Mouse (Mus musculus) 416B (cell line): ENCODE results near the gene Gatb.
A peak's percentile ranks its signal among the peaks of the same experiment; 100 is the strongest.

Experiments
- DNase-seq: peaks from one replicate; pipeline ENCODE4 v3.0.0; 2011; ENCODE audit warnings: low read depth

Gene Gatb

DNA sequence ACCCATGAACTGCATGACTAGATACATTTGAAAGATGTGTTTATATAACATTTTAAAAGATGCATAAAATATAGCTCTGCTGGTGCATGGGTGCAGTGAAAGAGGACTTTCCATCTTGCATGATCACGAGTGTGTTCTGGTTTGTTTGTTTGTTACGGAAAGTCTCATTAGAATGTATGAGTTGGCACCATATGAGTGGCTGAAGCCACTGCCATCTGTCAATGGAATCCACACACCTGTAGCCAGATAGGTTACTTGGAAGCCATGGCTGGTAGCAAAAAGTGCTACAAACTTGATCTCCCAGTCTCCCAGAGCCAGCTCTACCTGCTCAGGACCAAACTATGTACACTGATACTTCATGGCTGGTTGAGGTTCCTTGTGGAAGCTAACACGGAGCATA, 81.6 kb downstream of the Gatb start:
- DNase-seq = no peak

DNA sequence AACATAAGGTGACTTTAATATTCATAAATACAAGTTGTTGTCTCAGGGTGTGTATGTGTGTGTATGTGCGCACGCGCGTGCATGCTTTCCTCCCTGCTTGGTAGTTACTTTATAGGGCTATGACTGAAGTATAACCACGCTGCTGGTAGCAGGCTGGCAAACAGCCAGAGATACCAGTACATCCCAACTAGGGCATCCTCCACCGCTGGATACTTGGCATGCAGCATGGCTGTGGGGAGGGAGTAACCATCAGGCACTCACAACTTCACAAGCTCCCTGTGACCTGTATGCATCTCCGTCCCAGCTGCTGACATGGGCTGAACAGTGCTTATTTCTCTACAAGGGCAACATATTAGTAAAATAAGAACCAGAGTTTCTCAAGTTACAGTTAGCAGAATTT, 85.8 kb downstream of the Gatb start:
- no peak for DNase-seq

DNA sequence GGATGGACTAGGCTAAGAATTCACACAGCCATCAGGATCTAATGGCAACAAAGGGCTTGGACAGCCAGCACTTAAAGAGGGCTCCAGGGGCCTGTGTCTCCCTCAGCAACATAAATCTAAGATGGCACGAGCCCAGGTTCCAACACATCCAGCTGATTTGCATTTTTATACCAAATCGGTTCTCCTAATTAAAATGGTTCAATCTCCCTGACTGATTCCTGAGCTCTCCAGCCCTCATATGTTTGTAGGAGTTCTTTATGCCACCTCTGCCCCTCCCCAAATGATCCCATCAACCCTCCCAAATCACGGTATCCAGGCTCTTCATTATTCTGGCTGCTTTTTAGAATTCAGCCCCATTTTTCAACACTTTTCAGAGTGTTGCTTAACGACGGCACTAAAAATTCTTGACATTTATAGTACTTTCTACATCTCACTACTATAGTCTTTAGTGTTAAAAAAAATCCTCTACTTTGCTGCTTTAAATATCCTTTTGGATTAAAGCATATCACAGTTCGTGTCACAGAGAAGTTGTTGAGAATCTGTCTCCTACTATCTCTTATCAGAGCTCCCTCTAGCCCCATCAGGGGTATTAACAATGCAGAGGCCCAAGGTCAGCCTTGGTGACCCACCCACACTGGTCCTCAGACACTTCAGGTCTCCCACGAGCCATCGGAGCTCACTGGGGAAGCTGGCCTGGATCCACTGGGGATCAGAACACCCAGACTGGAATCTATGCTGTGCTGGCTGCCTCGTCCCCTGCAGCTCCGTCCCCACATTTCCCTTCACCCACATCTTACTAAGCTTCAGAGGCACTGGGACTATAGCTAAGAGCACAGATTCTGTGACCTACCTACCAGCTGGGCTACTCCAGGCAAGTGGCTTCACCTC, 88.3 kb downstream of the Gatb start:
- no peak for DNase-seq

DNA sequence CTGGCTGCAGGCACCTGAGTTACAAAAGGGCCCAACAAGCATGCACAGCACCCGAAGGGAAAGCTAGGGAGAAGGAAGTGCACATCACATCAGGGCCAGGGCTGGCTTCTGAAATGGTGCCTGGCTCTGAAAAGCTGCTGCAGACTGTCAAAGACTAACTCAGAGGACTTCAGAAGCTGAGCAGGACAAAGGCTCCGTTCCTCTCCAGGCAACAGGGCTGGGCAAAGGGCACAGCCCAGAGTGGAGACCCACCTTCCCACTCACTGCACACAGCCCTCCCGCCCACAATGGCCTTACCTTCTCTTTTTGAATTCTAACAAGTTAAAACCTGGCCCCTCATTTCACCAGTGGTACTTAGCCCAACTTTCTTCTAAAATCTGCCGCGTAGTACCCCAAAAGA, 89.9 kb downstream of the Gatb start:
- DNase-seq = no peak

DNA sequence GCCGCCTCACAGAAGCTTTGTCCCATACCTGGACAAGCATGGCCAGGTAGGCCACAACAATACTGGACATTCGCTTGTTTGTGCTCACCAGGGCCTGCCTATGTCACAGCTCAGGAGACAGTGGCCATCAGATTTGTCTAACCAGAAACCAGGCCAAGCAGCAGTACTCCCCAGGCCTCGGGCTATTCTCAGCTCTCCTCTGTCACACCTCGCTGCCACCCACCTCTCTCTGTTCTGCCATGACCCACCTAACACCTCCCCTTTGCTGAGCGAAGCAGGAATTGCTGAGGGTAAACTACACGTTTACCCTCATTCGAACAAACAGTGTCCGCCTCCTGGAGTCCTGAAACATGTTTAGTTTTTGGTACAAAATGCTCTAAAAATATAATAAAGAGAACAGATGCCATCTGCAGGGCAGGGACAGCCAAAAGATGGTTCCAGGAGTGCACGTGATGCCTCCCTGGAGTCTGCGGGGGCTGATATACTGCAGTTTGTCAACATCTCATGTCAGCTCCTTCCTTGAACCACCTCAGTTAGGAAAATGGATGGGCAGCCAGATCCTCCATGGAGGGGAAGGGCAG, 90.8 kb downstream of the Gatb start:
- no peak for DNase-seq

DNA sequence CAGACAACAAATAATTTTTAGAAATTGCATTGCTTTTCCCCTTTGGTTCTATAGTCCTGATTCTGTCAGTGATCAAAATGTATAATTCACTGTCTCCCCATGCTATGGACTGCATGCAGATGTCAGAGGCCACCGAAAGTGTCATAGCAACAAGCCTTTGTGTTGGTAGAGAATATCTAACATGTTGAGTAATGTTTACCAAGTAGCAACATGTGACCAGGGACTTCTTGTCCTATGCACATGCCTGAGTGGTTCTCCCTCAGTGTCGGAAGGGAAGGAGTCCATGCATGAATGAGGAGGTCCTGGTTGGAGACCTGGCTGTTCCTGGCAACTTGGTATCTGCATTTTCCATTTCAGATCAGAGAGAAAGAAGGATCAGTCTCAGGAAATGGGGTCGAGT, 92.2 kb downstream of the Gatb start:
- no peak for DNase-seq

DNA sequence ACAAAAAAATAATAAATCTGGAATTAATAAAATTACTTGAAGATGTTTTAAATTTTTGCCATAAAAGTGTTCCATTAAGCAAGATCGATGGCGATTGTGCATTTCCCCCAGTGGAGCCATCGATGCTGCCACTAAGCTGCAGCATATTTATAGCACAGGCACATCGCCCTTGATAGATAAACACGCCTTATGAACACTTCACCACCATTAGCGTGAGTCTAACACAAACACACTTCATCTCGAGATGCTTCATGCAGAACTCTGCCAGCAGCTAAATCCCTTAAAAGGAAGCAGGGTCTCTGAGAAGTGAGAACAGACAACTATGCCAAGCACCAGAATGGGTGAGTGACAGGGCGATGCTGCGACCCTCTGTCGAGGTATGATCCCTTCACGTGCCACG, 92.8 kb downstream of the Gatb start:
- no peak for DNase-seq

DNA sequence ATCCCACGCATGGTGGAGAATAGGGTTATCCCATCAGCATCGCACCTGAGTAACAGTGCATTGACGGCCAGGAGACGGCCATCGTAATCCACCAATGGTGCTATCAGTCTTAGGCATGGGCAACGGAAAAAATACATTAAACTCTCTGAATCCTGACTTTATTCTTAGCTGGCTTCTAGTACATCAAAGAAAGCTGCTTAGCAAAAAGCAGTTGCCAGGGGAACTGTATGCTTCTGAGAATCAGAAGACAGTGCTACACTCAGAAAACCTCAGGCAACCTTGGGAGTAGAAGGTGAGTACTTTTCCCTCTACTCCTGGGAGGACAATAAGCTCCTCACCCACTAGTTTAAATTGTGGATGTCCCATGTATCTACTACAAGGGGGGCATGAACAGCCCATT, 93.8 kb downstream of the Gatb start:
- DNase-seq = no peak

DNA sequence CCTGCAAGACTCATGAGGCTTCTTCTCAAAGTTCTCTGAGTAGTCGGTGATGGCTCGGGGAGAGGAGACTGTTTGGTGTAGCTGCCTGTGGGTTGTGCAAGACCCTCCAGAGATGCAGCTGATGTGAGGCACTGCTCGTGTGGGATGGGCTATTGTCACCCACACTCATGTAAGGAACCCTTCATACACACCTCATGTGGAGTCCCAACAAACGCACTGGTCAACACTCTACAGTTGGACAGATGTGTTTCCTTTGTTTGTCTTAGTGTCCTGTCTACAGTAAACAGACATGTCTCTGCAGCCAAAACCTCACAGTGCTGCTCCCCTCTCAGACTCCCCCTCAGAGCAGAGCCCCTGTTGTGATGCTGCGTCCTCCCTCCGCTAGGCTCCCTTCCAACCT, 95.9 kb downstream of the Gatb start:
- no peak for DNase-seq

DNA sequence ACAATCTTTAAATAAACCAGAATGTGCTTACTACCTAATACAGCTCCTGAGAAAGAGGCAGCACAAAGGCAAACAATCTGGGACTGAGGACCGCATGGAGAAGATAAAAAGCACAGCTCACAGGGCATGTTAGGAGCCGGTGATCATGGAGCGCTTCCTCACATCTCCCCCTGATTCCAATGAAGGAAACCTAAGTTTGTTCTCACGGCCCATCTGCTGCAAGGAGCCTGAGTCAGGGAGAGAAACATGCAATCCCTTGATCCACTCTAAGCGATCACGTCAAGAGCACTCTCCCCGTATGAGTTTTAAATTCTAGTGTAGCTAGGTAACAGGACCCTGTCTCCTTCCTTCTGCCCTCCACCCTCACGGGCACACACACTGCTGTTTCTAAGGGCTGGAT, 103.2 kb downstream of the Gatb start:
- DNase-seq = no peak

DNA sequence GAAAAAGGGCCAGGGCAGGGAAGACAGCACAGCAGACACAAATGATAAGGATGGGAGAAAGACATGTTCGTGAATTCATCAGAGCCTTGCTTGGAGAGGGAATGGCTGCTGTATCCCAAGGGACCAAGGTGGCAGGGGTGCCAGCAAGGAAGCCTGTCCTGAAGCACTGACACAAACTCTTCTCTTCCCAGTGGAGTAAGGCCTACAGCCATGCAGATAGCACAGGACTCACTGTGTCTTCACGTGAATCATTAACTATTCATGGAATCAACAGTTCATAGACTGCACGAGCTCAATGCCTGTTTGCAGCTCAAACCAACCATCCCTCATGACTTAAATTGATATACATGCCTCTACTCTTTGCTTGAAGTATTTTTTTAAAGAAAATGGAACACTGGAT, 104.0 kb downstream of the Gatb start:
- DNase-seq = no peak

DNA sequence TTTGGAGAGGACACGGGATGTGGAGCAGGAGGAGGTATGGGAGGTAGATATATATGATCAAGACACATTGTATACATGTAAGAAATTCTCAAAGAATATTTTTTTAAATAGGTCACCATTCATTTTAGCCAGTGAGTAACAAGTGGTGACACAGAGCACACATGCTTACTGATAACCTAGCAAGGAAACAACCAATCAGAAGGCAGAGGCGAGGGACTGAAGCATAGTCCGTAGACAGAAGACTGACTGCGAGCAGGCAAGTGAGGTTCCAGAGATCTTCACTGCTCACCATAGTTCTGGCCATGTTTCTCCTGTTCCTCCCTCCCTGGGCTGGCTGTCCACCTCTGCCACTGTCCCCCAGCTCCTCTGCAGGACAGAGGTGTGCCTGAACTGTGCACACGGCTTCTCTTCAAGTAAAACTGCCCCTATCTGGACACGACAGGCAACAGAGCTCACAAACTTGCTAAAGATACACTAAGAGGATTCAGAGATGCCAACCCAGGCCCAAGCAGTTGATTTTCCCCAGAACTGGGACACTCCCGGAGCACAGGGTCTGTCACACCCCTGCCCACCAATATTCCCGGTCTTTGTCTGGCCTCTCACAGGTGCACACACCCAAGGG, 105.5 kb downstream of the Gatb start:
- no peak for DNase-seq

DNA sequence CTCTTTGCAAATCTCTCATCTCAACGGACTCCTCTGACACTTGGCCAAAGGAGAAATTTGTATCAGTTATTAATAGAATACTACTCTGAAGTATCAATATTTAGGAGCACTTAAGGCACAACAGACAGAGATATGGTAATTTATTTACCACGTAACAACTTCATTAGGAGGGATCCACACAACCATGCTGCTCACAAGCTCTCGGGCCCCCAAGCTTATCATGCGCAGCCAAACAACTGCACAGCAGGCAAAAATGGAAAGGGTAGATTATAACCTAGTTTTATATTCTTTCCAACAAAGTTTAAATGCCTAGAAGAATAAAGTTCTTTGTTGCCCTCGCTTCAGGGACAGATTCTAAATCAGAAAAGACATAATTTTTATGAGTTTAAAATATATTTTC, 106.0 kb downstream of the Gatb start:
- DNase-seq = no peak

DNA sequence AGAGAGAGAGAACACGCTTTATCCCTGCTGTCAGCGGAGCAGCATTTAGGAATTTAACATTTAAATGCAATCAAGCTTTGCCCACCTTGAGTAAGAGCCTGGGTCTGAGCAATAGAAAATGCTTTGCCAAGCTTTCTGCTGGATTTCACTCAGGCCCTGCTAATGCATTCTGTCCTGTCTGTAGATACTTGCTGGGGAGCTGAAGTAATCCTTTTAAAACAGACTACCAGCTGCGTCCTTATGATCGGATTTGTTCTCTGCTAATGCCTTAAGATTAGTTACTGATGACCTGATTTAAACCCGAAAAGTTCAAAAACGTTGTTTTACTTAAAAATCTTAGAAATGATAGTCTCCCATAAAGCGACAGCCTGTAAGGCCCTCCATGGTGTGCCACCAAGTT, 107.2 kb downstream of the Gatb start:
- DNase-seq = no peak

DNA sequence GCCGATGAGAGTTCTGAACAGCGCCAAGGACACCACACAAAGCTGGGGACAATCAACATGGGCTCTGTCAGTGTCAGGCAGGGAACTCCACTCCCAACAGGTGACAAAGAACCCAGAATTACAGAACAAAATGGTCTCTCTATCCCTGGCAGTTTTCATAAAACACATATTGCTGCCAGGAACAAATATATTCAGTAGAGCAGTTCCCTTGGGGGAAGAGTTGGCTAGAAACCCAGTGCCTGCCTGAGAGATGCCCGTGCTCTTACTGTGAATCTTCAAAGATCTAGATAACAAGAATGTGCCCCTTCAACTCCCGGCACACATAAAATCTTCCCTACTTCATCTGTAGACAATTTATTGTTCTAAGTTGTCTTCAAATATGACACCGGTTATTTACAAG, 109.7 kb downstream of the Gatb start:
- no peak for DNase-seq

DNA sequence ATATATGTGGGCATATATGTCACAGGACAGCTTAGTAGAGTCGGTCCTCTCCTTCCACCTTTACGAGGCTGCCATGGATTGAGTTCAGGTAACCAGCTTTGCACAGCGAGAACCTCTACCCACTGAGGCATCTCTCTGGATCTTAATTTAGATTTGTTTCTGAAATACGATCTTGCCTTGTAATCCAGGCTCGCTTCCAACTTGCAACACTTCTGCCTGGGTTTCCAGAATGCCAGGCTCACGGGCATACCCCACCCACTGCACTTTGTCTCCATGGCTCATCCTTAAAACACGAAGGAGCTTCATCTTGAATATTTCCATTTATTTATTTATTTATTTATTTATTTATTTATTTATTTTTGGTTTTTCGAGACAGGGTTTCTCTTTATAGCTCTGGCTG, 111.4 kb downstream of the Gatb start:
- no peak for DNase-seq

DNA sequence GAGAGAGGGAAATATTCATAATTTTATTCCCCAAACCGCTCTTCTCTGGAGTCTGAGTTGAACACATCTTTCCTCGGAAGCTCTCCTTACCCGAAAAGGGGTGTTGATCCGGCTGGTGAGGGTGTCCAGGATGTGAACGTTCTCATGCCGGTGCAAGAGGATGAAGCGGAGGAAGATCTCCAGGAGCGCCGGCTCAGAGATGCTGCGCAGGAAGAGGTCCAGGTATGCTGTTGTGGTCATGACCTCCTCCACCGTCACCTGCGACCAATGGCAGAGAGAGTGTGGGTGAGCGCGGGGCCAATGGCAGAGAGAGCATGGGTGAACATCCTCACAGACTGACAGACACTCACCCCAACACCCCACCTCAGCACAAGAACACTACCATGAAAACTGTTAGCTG, 114.4 kb downstream of the Gatb start:
- no peak for DNase-seq

DNA sequence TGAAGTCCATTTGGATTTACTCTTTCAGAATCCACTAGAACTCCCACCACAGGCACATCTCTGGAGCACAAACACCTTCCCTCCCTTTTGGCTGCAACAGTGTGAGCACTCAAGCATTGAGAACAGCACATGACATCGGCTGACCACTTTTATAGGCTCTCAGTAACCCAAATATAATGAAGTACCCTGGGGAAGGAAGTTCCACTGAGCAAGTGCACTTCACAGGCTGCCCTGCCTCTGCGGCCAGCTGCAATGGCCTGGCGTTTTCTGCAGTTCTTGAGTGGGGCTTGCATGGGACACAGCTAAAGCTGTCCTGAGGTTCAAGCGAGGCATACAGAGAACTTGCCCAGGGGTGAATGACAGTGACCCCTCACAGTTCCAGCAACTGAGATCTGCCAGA, 117.2 kb downstream of the Gatb start:
- DNase-seq = no peak

DNA sequence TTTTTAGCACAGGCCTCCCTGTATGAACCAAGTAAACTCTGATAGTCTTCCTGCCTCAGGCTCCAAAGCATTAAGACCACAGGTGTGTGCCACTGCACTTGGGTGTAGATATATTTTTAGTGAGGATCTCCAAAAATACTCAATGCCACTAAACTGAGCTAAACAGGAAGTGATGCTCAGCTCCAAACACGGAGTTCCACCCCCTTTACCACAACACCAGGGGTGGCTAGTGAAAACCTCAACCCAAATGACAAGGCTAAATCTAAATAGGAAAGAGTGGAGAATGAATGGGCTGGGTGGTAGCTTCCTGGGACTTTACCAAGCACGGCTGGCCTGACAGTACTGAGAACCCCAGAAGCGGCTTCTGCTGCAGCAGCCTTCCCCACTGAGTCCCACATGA, 119.1 kb downstream of the Gatb start:
- peak; percentile 35 for DNase-seq

DNA sequence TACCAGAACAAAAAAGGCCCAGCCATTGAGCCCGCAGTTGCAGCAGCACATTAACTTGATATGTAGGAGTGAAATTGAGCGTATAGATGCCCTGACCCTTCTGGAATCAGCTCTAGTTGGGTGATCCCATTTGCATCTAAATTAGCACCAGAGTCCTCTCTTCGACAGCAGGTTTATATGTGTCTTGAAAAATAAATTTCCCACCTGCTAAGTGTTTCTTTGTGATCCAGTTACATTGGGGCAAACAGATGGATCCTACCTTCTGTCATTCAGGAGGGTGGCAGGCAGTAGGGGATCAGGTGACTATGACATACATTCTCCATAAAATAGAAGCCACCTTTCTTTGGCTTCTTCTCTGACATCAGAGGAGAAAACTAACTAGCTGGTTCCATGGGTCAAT, 121.1 kb downstream of the Gatb start:
- DNase-seq = no peak

DNA sequence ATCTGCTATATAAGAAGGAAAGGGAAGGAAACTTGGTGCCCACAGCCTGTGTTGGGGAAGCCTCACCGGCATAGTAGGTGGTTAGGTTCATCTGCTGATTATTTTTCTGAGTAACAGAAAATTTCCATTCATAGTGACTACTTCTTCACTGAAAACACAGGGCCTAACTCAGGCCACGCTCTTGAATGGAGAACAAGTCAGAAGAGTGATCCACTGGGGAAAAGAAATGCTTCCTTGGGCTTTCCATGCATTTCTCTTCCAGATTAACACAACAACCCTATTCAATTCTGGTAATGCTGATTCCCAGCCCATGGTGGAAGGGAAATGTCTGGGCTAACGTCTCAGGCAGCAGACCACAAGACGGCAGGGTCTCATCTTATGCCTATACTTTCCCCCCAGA, 124.6 kb downstream of the Gatb start:
- DNase-seq = no peak

DNA sequence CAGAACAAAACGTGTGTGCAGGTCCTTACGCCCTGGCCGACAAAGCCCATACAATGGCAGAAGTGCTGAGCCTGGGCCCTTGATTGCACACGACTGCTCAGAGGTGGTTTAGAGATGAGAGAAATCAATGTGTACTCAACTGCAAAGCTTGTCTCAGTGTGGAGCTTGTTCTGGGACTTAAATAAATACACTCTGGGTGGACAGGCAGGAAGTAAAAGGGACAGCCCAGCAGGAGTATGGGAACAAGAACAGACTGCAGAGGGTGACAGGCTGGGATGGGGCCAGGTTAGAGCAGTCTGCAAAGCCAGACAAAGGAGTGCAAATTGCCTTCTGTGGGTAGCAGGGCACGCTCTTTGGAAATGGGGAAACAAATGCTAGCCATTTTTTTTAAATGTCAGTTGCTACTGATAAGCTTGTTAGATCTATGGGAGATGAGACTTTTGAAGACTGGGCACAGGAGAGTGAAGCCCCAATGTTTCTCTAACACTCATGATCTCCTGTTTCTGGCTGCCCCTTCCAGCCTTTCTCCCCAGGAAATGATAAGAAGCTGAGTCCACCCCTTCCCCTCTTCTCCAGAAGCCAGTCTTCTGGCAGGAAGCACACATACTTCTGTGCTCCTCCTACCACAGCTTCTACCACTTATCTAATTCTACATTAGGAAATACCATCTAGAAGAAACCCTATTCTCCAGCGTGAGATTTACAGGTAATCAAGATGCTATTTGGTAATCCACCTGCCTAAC, 129.4 kb downstream of the Gatb start:
- no peak for DNase-seq
